ENCODE assay signal across 31 mouse cellular contexts in the genomic region with DNA sequence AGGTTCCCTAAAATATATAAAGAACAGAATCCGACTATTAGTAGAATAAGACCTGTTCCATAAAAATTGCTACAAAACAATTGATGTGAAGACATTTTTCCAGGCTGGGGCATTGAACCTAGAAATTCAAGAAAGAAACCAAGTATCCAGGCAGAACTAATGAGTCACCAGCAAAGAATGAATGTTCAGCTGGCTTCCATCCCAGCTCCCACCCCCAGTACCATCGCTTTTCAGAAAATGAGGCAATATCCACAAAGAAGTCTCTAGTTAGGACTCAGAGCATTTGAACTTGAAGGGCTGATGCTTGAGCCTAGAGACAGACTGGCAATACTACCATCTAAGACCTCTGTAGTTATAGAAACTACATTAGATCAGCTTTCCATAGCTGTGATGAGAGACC.
DNase-seq lines count a peak whose midpoint lies in the region; ATAC-seq lines count a peak whose summit lies in the region.
"Had no signal": no experiment of that assay in that cellular context is flagged by ENCODE, and none has a peak within 500 bp of the region (broad histone marks: within the 10 kb centered on the region; RNA-seq: fewer than 3 reads in every experiment).

No protein-coding gene starts in this region.

- H3K27ac ChIP-seq in kidney, embryonic 14.5 days (ENCODE audit: low read depth, low read length), result no peak overlapping the region
- H3K27ac ChIP-seq in forebrain, embryonic 11.5 days (ENCODE audit: low read depth, low read length), result no peak overlapping the region
- H3K27ac ChIP-seq: embryonic facial prominence, embryonic 10.5 days; embryonic facial prominence, embryonic 15.5 days; forebrain, embryonic 10.5 days; hindbrain, embryonic 10.5 days; hindbrain, embryonic 15.5 days; kidney, postnatal 0 days; left cerebral cortex, adult 2 months; limb, embryonic 12.5 days; lung, embryonic 15.5 days; midbrain, embryonic 10.5 days; midbrain, embryonic 15.5 days; neural tube, embryonic 15.5 days had no signal

- no peaks in the 10 kb centered on the region for H3K9me3 ChIP-seq in kidney, embryonic 14.5 days (ENCODE audit: control insufficient read depth, low read length)
- H3K9me3 ChIP-seq in forebrain, embryonic 11.5 days (ENCODE audit: control insufficient read depth, low read length), result no peaks in the 10 kb centered on the region
- H3K9me3 ChIP-seq: embryonic facial prominence, embryonic 10.5 days; embryonic facial prominence, embryonic 15.5 days; forebrain, embryonic 10.5 days; hindbrain, embryonic 10.5 days; hindbrain, embryonic 15.5 days; limb, embryonic 12.5 days; lung, embryonic 15.5 days; midbrain, embryonic 10.5 days; midbrain, embryonic 15.5 days; neural tube, embryonic 15.5 days had no signal

- DNase-seq in kidney, adult 18-20 months, result peak; percentile 20
- DNase-seq in layer of hippocampus, adult 9-11 months, result peak; percentile 22
- no peak for DNase-seq in layer of hippocampus, postnatal 14 days (ENCODE audit: low spot score in 2 of 2)
- peak; percentile 61 for DNase-seq in NIH3T3 (ENCODE audit: low read depth)
- peak; percentile 36 for DNase-seq in kidney, postnatal 14 days
- DNase-seq in forebrain, embryonic 11.5 days (ENCODE audit: low spot score), result no peak
- DNase-seq: adrenal gland, postnatal 10 days; B cell, adult 2 months; cerebellum, adult 18-20 months; cerebellum, postnatal 10 days; forebrain, postnatal 0 days; gastrocnemius, postnatal 14 days; heart, postnatal 14 days; retina, postnatal 1 day; thymus, adult 2 months; thymus, postnatal 36 days had no signal

- H3K9ac ChIP-seq in kidney, embryonic 14.5 days (ENCODE audit: low read depth, low read length), result no peak overlapping the region
- no peak overlapping the region for H3K9ac ChIP-seq in forebrain, embryonic 11.5 days (ENCODE audit: low read length)
- H3K9ac ChIP-seq: embryonic facial prominence, embryonic 15.5 days; forebrain, postnatal 0 days; hindbrain, embryonic 15.5 days; limb, embryonic 12.5 days; lung, embryonic 15.5 days; midbrain, embryonic 15.5 days; neural tube, embryonic 15.5 days had no signal

- no peaks in the 10 kb centered on the region for H3K27me3 ChIP-seq in kidney, embryonic 14.5 days (ENCODE audit: control insufficient read depth, insufficient read depth, low read length)
- no peaks in the 10 kb centered on the region for H3K27me3 ChIP-seq in forebrain, embryonic 11.5 days (ENCODE audit: control insufficient read depth, insufficient read depth, low read length)
- H3K27me3 ChIP-seq: embryonic facial prominence, embryonic 15.5 days; hindbrain, embryonic 15.5 days; lung, embryonic 15.5 days; midbrain, embryonic 15.5 days; neural tube, embryonic 15.5 days had no signal

- H3K4me3 ChIP-seq in kidney, embryonic 14.5 days (ENCODE audit: low read length), result no peak overlapping the region
- H3K4me3 ChIP-seq in forebrain, embryonic 11.5 days (ENCODE audit: low read depth, low read length), result no peak overlapping the region
- H3K4me3 ChIP-seq: embryonic facial prominence, embryonic 10.5 days; embryonic facial prominence, embryonic 15.5 days; forebrain, embryonic 10.5 days; hindbrain, embryonic 10.5 days; hindbrain, embryonic 15.5 days; left cerebral cortex, adult 2 months; limb, embryonic 12.5 days; lung, embryonic 15.5 days; midbrain, embryonic 10.5 days; midbrain, embryonic 15.5 days; neural tube, embryonic 15.5 days had no signal

- no peak overlapping the region for H3K4me2 ChIP-seq in kidney, embryonic 14.5 days (replicated peaks; ENCODE audit: low read depth, low read length)
- no peak overlapping the region for H3K4me2 ChIP-seq in forebrain, embryonic 11.5 days (ENCODE audit: low read depth, low read length, severe bottlenecking)
- H3K4me2 ChIP-seq: embryonic facial prominence, embryonic 15.5 days; hindbrain, embryonic 15.5 days; limb, embryonic 12.5 days; lung, embryonic 15.5 days; midbrain, embryonic 15.5 days; neural tube, embryonic 15.5 days had no signal

- 0 out of 2 replicates have a peak, but pooled peaks cover 2% of the 10 kb centered on the region for H3K4me1 ChIP-seq in kidney, embryonic 14.5 days (ENCODE audit: control insufficient read depth, insufficient read depth, low read length)
- no peaks in the 10 kb centered on the region for H3K4me1 ChIP-seq in forebrain, embryonic 11.5 days (replicated peaks; ENCODE audit: control insufficient read depth, insufficient read depth, low read length)
- H3K4me1 ChIP-seq: hindbrain, embryonic 10.5 days; lung, embryonic 15.5 days; midbrain, embryonic 10.5 days; midbrain, embryonic 15.5 days; neural tube, embryonic 15.5 days had no signal

- ATAC-seq in kidney, embryonic 14.5 days (ENCODE audit: low FRiP score, low TSS enrichment), result no peak
- ATAC-seq in forebrain, embryonic 11.5 days (replicated peaks; ENCODE audit: low FRiP score), result no peak
- ATAC-seq in erythroblast, adult 5-6 weeks (replicated peaks; ENCODE audit: low FRiP score, poor library complexity, severe bottlenecking), result no peak
- ATAC-seq: forebrain, postnatal 0 days; inflammation-experienced regulatory T-cells, adult 6 months; midbrain, embryonic 15.5 days had no signal

- H3K36me3 ChIP-seq in kidney, embryonic 14.5 days (ENCODE audit: control insufficient read depth, insufficient read depth, low read length), result no peaks in the 10 kb centered on the region
- no peaks in the 10 kb centered on the region for H3K36me3 ChIP-seq in forebrain, embryonic 11.5 days (ENCODE audit: control insufficient read depth, insufficient read depth, low read length)
- H3K36me3 ChIP-seq: embryonic facial prominence, embryonic 10.5 days; embryonic facial prominence, embryonic 15.5 days; forebrain, embryonic 10.5 days; hindbrain, embryonic 10.5 days; hindbrain, embryonic 15.5 days; limb, embryonic 12.5 days; lung, embryonic 15.5 days; midbrain, embryonic 10.5 days; midbrain, embryonic 15.5 days; neural tube, embryonic 15.5 days had no signal

- WGBS in kidney, embryonic 14.5 days, result 89% methylated on average over 2 of the region's 2 CpGs
- WGBS in forebrain, embryonic 11.5 days, result 91% methylated on average over 2 of the region's 2 CpGs

Comparison
In these comparisons a context has a peak if more than half of its experiments do, and no peak if none do; other contexts are left out.
1. DNase-seq: peak in kidney, adult 18-20 months (single experiment), layer of hippocampus, adult 9-11 months (single experiment), NIH3T3 (single experiment) and kidney, postnatal 14 days (single experiment); none in layer of hippocampus, postnatal 14 days (0 of 2) and forebrain, embryonic 11.5 days (single experiment).